Mouse (Mus musculus): ENCODE results near the gene Uba3.
A peak's percentile ranks its signal among the peaks of the same experiment; 100 is the strongest.

Gene Uba3

GRCm38 (mm10) chr6:97205439-97205885, at the start of gene Uba3:
Uba3 (minus strand) TSS chr6:97205647.
- DNase-seq: peak; percentile 99 to 100

GRCm38 (mm10) chr6:97252711-97253221, 47.3 kb upstream of the Uba3 start, which contains the start of gene Lmod3:
Lmod3 (minus strand) TSS chr6:97252759.
- DNase-seq: no peak

GRCm38 (mm10) chr6:97252086-97252485, 46.6 kb upstream of the Uba3 start:
- no peak for DNase-seq

GRCm38 (mm10) chr6:97250966-97251365, 45.5 kb upstream of the Uba3 start:
- peak; percentile 42 to 52 for DNase-seq

- DNase-seq: no peak
Measured at GRCm38 (mm10) chr6:97245200-97245599, 39.8 kb upstream of the Uba3 start.

GRCm38 (mm10) chr6:97242522-97242921, 37.1 kb upstream of the Uba3 start:
- DNase-seq: no peak

GRCm38 (mm10) chr6:97240092-97240491, 34.6 kb upstream of the Uba3 start:
- DNase-seq: no peak

GRCm38 (mm10) chr6:97239360-97239759, 33.9 kb upstream of the Uba3 start:
- DNase-seq: no peak

GRCm38 (mm10) chr6:97236088-97236487, 30.6 kb upstream of the Uba3 start:
- DNase-seq: no peak

- no peak for DNase-seq
Measured at GRCm38 (mm10) chr6:97234911-97235668, 29.6 kb upstream of the Uba3 start.

GRCm38 (mm10) chr6:97227067-97227847, 21.8 kb upstream of the Uba3 start:
- no peak for DNase-seq

- DNase-seq: no peak
Measured at GRCm38 (mm10) chr6:97226083-97226491, 20.6 kb upstream of the Uba3 start.

- no peak for DNase-seq
Measured at GRCm38 (mm10) chr6:97224505-97224904, 19.1 kb upstream of the Uba3 start.

- DNase-seq: no peak
Measured at GRCm38 (mm10) chr6:97223566-97223965, 18.1 kb upstream of the Uba3 start.

GRCm38 (mm10) chr6:97222931-97223467, 17.6 kb upstream of the Uba3 start:
- no peak for DNase-seq

- no peak for DNase-seq
Measured at GRCm38 (mm10) chr6:97222321-97222720, 16.9 kb upstream of the Uba3 start.

- peak in 1 of 2 experiments; percentile 19 for DNase-seq
Measured at GRCm38 (mm10) chr6:97221205-97222025, 16.0 kb upstream of the Uba3 start.

- DNase-seq: no peak
Measured at GRCm38 (mm10) chr6:97220672-97221071, 15.2 kb upstream of the Uba3 start.

GRCm38 (mm10) chr6:97216154-97216821, 10.8 kb upstream of the Uba3 start:
- no peak for DNase-seq

GRCm38 (mm10) chr6:97211981-97212380, 6.5 kb upstream of the Uba3 start:
- DNase-seq: peak in 1 of 2 experiments; percentile 25

GRCm38 (mm10) chr6:97210962-97211601, 5.6 kb upstream of the Uba3 start:
- DNase-seq: peak; percentile 49 to 51

Data from thymus, postnatal 36 days (tissue).